Mouse (Mus musculus) kidney, adult 2 months (tissue): ENCODE measurements at regions not wholly inside any gene's neighbourhood (a gene's known extent, or its start where the extent isn't known, plus 50 kb on each side); places are given as distances from the start of the nearest gene placed in this dataset.
A peak's percentile ranks its signal among the peaks of the same experiment; 100 is the strongest.

Source experiments
- DNase-seq: peaks from one replicate; pipeline ENCODE4 v3.0.0; 2021
- H3K27ac ChIP-seq: fragments of 200-500 bp; 2 replicates; pipeline ENCODE4 v1.5.1; 2012; ENCODE audit warnings: low read depth, low read length, control low read depth, inconsistent platforms; ENCODE audit not compliant: insufficient read depth
- H3K27me3 ChIP-seq: fragments of 200-500 bp; replicated peaks from 2 replicates; pipeline ENCODE4 v1.6.1; 2012; ENCODE audit warnings: mild to moderate bottlenecking, moderate library complexity, low read length, inconsistent platforms; ENCODE audit not compliant: control insufficient read depth, insufficient read depth
- H3K36me3 ChIP-seq: fragments of 200-500 bp; 2 replicates; pipeline ENCODE4 v1.6.1; 2012; ENCODE audit warnings: mild to moderate bottlenecking, moderate library complexity, low read length, inconsistent platforms; ENCODE audit not compliant: control insufficient read depth, insufficient read depth
- H3K4me1 ChIP-seq: fragments of 200-500 bp; 2 replicates; pipeline ENCODE4 v1.6.1; 2011; ENCODE audit warnings: low read length; ENCODE audit not compliant: control insufficient read depth, insufficient read depth
- H3K4me3 ChIP-seq: fragments of 200-500 bp; 2 replicates; pipeline ENCODE4 v1.5.1; 2011; ENCODE audit warnings: mild to moderate bottlenecking, low read depth, low read length, control low read depth; ENCODE audit not compliant: insufficient read depth
- CTCF ChIP-seq: fragments of 200-500 bp; conservative IDR thresholded peaks from 2 replicates; pipeline ENCODE4 v1.5.1; 2011; ENCODE audit warnings: low read depth, mild to moderate bottlenecking, control low read depth, low read length, moderate library complexity, mixed read lengths; ENCODE audit not compliant: insufficient read depth, insufficient read length
- POLR2A ChIP-seq: fragments of 200-500 bp; IDR thresholded peaks from one replicate; pipeline ENCODE4 v1.6.1; 2011; ENCODE audit warnings: low read depth, low read length, control low read depth
- WGBS: fragments of 180-500 bp; shearing (Covaris S2); methylation state at CpG from one replicate; pipeline ENCODE4 v1.1.7; 2018; 5-methylcytosine and 5-hydroxymethylcytosine counted together

GRCm38 (mm10) chr1:194330471-194330870 lies 287.5 kb upstream of the Plxna2 start:
- TF ChIP-seq POLR2A: no peak
- TF ChIP-seq CTCF: no peak
- H3K4me3 ChIP-seq: no peak overlapping the region
- DNase-seq: no peak
- H3K4me1 ChIP-seq: no peaks in the 10 kb centered on the region
- H3K27me3 ChIP-seq: no peaks in the 10 kb centered on the region
- no peak overlapping the region for H3K27ac ChIP-seq
- 100% methylated on average over 1 of the region's 1 CpGs for WGBS
- no peaks in the 10 kb centered on the region for H3K36me3 ChIP-seq

GRCm38 (mm10) chr1:194320320-194321036 lies 297.5 kb upstream of the Plxna2 start:
- no peaks in the 10 kb centered on the region for H3K4me1 ChIP-seq
- H3K4me3 ChIP-seq: no peak overlapping the region
- H3K27me3 ChIP-seq: no peaks in the 10 kb centered on the region
- no peak for TF ChIP-seq POLR2A
- 85% methylated on average over 3 of the region's 3 CpGs for WGBS
- no peaks in the 10 kb centered on the region for H3K36me3 ChIP-seq
- H3K27ac ChIP-seq: no peak overlapping the region
- no peak for DNase-seq

GRCm38 (mm10) chr1:194318351-194318750 lies 299.7 kb upstream of the Plxna2 start:
- Histone ChIP-seq H3K36me3 (no peaks in the 10 kb centered on the region), H3K4me3 (no peak overlapping the region), H3K4me1 (no peaks in the 10 kb centered on the region), H3K27me3 (no peaks in the 10 kb centered on the region), H3K27ac (no peak overlapping the region)
- peak; percentile 21 for DNase-seq
- TF ChIP-seq CTCF: no peak

DNA sequence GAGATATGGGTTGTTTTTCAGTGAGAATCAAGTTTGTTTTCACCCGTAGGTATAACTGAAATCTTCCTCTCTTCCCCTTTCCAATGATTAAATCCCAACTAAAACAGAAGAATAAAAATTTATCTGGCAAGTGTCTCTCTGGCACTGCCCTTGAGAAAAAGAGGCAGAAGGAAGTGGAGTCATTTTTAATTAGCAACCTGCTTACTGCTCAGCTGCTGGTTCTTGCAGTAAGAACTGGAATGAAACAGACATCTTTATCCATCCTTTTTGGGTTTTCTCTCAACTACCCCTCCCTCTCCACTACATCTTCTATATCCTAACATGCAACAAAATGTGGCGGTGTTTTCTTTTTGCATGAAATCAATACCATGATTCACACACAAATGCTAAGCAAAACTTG lies 302.4 kb upstream of the Plxna2 start:
- Histone ChIP-seq H3K4me3 (no peak overlapping the region), H3K4me1 (no peaks in the 10 kb centered on the region), H3K27me3 (no peaks in the 10 kb centered on the region), H3K36me3 (no peaks in the 10 kb centered on the region), H3K27ac (no peak overlapping the region)
- no peak for DNase-seq
- TF ChIP-seq CTCF: no peak
- TF ChIP-seq POLR2A: no peak
- 85% methylated on average over 2 of the region's 2 CpGs for WGBS

DNA sequence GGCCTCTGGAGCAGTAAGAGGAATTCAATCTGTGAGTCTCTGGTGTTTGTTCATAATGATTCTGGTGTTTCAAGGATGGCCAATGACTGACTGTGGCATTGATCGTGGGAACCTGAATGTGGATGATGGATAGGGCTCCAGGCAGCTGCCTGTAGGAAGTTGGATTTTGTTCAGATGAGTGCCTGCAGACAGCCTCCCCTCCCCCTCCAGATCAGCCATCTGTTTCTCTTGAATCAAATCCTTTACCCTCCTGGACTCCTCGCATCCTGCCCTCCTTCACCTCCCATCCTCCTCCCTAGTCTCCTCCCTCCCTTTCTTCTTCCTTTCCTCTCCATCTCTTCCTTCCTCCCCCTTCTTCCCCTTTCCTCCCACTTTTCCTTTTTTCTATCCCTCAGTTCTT lies 307.6 kb upstream of the Plxna2 start:
- H3K4me3 ChIP-seq: no peak overlapping the region
- DNase-seq: no peak
- H3K4me1 ChIP-seq: no peaks in the 10 kb centered on the region
- no peaks in the 10 kb centered on the region for H3K36me3 ChIP-seq
- H3K27me3 ChIP-seq: no peaks in the 10 kb centered on the region
- H3K27ac ChIP-seq: no peak overlapping the region
- TF ChIP-seq POLR2A: no peak
- 14% methylated on average over 2 of the region's 2 CpGs for WGBS

- H3K4me1 ChIP-seq: no peaks in the 10 kb centered on the region
- no peak for TF ChIP-seq POLR2A
- DNase-seq: no peak
- H3K27me3 ChIP-seq: no peaks in the 10 kb centered on the region
- H3K4me3 ChIP-seq: no peak overlapping the region
- H3K36me3 ChIP-seq: no peaks in the 10 kb centered on the region
- no peak overlapping the region for H3K27ac ChIP-seq
- WGBS: 78% methylated on average over 3 of the region's 3 CpGs
Measured at GRCm38 (mm10) chr1:194308648-194309047, 309.4 kb upstream of the Plxna2 start.

GRCm38 (mm10) chr1:194303951-194304350 lies 314.1 kb upstream of the Plxna2 start:
- Histone ChIP-seq H3K27ac (no peak overlapping the region), H3K27me3 (no peaks in the 10 kb centered on the region), H3K4me1 (no peaks in the 10 kb centered on the region), H3K36me3 (no peaks in the 10 kb centered on the region), H3K4me3 (no peak overlapping the region)
- WGBS: 62% methylated on average over 1 of the region's 1 CpGs
- DNase-seq: no peak
- TF ChIP-seq CTCF: no peak
- no peak for TF ChIP-seq POLR2A

- TF ChIP-seq CTCF (no peak), POLR2A (no peak)
- Histone ChIP-seq H3K27me3 (no peaks in the 10 kb centered on the region), H3K4me1 (no peaks in the 10 kb centered on the region), H3K36me3 (no peaks in the 10 kb centered on the region), H3K27ac (no peak overlapping the region), H3K4me3 (no peak overlapping the region)
- 47% methylated on average over 1 of the region's 1 CpGs for WGBS
- DNase-seq: no peak
Measured at GRCm38 (mm10) chr1:194302775-194303174, 315.2 kb upstream of the Plxna2 start.
